8 mouse cellular contexts compared by ENCODE assay signal in the genomic region with DNA sequence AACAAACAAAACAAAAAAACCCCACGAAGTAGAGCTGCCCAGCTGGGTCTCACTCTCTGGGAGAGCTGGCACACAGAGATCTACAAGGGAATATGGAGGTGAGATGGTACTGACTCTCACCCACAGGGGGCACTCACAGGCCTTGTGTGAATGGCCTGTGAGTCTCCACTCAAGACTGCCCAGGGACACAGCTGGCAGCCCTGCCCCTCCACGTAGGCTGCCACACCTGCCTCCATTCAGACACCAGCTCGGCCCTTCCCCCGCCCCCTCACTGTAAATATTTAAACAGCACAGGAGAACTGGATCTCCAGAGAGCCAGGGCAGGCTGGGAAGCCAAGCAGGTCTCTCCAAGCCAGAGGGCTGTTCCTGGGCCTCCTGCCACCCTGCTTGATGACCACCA. TPM values are rescaled to one million over a fixed set of nuclear protein-coding genes. Genes with fewer than 3 reads are reported as not detected.
DNase-seq lines count a peak whose midpoint lies in the region; ATAC-seq and TF ChIP-seq lines count a peak whose summit lies in the region.

No protein-coding gene starts in this region.

- no peaks in the 10 kb centered on the region for H3K9me3 ChIP-seq in midbrain, embryonic 11.5 days (ENCODE audit: control insufficient read depth, low read length)
- H3K9me3 ChIP-seq in midbrain, embryonic 16.5 days (replicated peaks; ENCODE audit: control insufficient read depth, low read length, poor library complexity, severe bottlenecking): no peaks in the 10 kb centered on the region
- no peaks in the 10 kb centered on the region for H3K9me3 ChIP-seq in neural tube, embryonic 13.5 days

- intact Hi-C loops in gastrocnemius, postnatal 14 days (cut with DNase I; ENCODE audit: low total_unique reads): no loop called here

- H3K36me3 ChIP-seq in midbrain, embryonic 11.5 days (ENCODE audit: control insufficient read depth, insufficient read depth, low read length): no peaks in the 10 kb centered on the region
- H3K36me3 ChIP-seq in midbrain, embryonic 16.5 days (ENCODE audit: control insufficient read depth, insufficient read depth, low read length): 0 out of 2 replicates have a peak, but pooled peaks cover 3% of the 10 kb centered on the region
- no peaks in the 10 kb centered on the region for H3K36me3 ChIP-seq in neural tube, embryonic 13.5 days

- no peak for TF ChIP-seq POLR2A in cortical plate, adult 2 months (IDR thresholded peaks at IDR 0.05; ENCODE audit: extremely low read depth, insufficient read depth, low read length)

- no peak overlapping the region for H3K4me3 ChIP-seq in midbrain, embryonic 11.5 days (ENCODE audit: low read depth, low read length)
- no peak overlapping the region for H3K4me3 ChIP-seq in midbrain, embryonic 16.5 days (ENCODE audit: low read depth, low read length)
- no peak overlapping the region for H3K4me3 ChIP-seq in cortical plate, adult 2 months (ENCODE audit: insufficient read depth, low read length)
- no peak overlapping the region for H3K4me3 ChIP-seq in neural tube, embryonic 13.5 days

- 46% methylated on average over 4 of the region's 4 CpGs for WGBS in midbrain, embryonic 11.5 days
- 40% methylated on average over 4 of the region's 4 CpGs for WGBS in midbrain, embryonic 16.5 days
- WGBS in neural tube, embryonic 13.5 days: 24% methylated on average over 4 of the region's 4 CpGs

- no peak overlapping the region for H3K27ac ChIP-seq in midbrain, embryonic 11.5 days (ENCODE audit: low read depth, low read length)
- no peak overlapping the region for H3K27ac ChIP-seq in midbrain, embryonic 16.5 days (ENCODE audit: low read length)
- no peak overlapping the region for H3K27ac ChIP-seq in cortical plate, adult 2 months (ENCODE audit: insufficient read depth, low read length)
- no peak overlapping the region for H3K27ac ChIP-seq in neural tube, embryonic 13.5 days (replicated peaks)

- TF ChIP-seq CTCF in cortical plate, adult 2 months (IDR thresholded peaks at IDR 0.05; ENCODE audit: extremely low read depth, insufficient read depth, low read length): peak; percentile 40

- H3K4me2 ChIP-seq in midbrain, embryonic 11.5 days: no peak overlapping the region
- no peak overlapping the region for H3K4me2 ChIP-seq in midbrain, embryonic 16.5 days (ENCODE audit: low read length)
- H3K4me2 ChIP-seq in neural tube, embryonic 13.5 days: no peak overlapping the region

- no peak for ATAC-seq in midbrain, embryonic 11.5 days (ENCODE audit: low FRiP score)
- no peak for ATAC-seq in midbrain, embryonic 16.5 days
- ATAC-seq in neural tube, embryonic 13.5 days (ENCODE audit: low read depth): peak; percentile 36; the same call in 1 of the 2 replicates

- peak; percentile 74 for DNase-seq in midbrain, embryonic 11.5 days (ENCODE audit: low spot score, missing footprints)
- DNase-seq in kidney, postnatal 14 days: peak; percentile 79
- no peak for DNase-seq in spleen, adult 18-20 months
- no peak for DNase-seq in embryo, embryonic 10 days (ENCODE audit: low spot score)
- DNase-seq in gastrocnemius, postnatal 14 days: no peak

- no peaks in the 10 kb centered on the region for H3K4me1 ChIP-seq in midbrain, embryonic 11.5 days (ENCODE audit: control insufficient read depth, insufficient read depth, low read length)
- H3K4me1 ChIP-seq in midbrain, embryonic 16.5 days (ENCODE audit: control insufficient read depth, insufficient read depth, low read length): peaks cover 19% of the 10 kb centered on the region
- peaks cover 16% of the 10 kb centered on the region for H3K4me1 ChIP-seq in cortical plate, adult 2 months (ENCODE audit: control insufficient read depth, insufficient read depth, low read length)
- peaks cover 30% of the 10 kb centered on the region for H3K4me1 ChIP-seq in neural tube, embryonic 13.5 days (replicated peaks)

- H3K27me3 ChIP-seq in midbrain, embryonic 11.5 days (ENCODE audit: control insufficient read depth, insufficient read depth, low read length): no peaks in the 10 kb centered on the region; the same call in 1 of the 2 replicates
- no peaks in the 10 kb centered on the region for H3K27me3 ChIP-seq in midbrain, embryonic 16.5 days (ENCODE audit: control insufficient read depth, insufficient read depth, low read depth, low read length)
- peaks cover 16% of the 10 kb centered on the region; the same call in 1 of the 2 replicates for H3K27me3 ChIP-seq in neural tube, embryonic 13.5 days

- H3K9ac ChIP-seq in midbrain, embryonic 11.5 days (ENCODE audit: low read length): no peak overlapping the region
- no peak overlapping the region for H3K9ac ChIP-seq in midbrain, embryonic 16.5 days (ENCODE audit: low read depth, low read length)
- no peak overlapping the region for H3K9ac ChIP-seq in neural tube, embryonic 13.5 days

RNA-seq across cellular contexts. Expression of gene Sgsm1, which starts 14.8 kb away (rescaled TPM):
- polyA plus RNA-seq in midbrain, embryonic 11.5 days (2014; fragmentation: Nextera tagmentation; extraction: Ambion mirVana): 10.8 TPM in 2 replicates
- polyA plus RNA-seq in midbrain, embryonic 16.5 days (2015; fragmentation: Nextera tagmentation; extraction: Ambion mirVana): 27.5 and 29.4 TPM in 2 replicates
- 57.3 and 58.1 TPM in 2 replicates for polyA plus RNA-seq in cortical plate, adult 2 months (2012; rRNA removed)
- 13.0 and 16.5 TPM in 2 replicates for polyA plus RNA-seq in neural tube, embryonic 13.5 days (2015; fragmentation: Nextera tagmentation; extraction: Ambion mirVana)
- total RNA-seq in gastrocnemius, postnatal 14 days (2021): under 1 TPM; 0.62 to 0.70 TPM

Comparison
In these comparisons a context has a peak if more than half of its experiments do, and no peak if none do; other contexts are left out.
1. DNase-seq: peak in midbrain, embryonic 11.5 days (single experiment) and kidney, postnatal 14 days (single experiment); none in spleen, adult 18-20 months (0 of 2), embryo, embryonic 10 days (single experiment) and gastrocnemius, postnatal 14 days (single experiment).